Mouse (Mus musculus): ENCODE data around the gene Cdkl3.

Cdkl3 gene

DNA sequence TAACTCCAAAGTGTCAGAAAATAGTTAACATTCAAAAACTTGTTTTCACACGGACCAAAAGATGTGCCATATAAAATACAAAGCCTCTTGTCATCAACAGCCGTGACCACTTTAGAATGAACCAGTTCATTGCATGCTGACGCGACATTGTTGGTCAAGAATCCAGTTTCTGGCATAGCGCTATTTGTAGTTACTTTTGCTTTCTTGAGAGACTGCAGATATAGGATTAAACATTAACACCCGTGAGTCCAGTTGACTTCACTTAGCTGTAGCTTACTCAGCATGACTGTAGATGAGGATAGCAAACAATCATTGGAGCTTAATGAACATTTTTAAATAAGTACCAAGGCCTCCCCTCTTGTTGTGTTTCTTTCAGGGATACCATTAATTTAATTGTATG lies 118.0 kb downstream of the Cdkl3 start:
- DNase-seq (ENCODE audit: low spot score in 2 of 2): no peak

DNA sequence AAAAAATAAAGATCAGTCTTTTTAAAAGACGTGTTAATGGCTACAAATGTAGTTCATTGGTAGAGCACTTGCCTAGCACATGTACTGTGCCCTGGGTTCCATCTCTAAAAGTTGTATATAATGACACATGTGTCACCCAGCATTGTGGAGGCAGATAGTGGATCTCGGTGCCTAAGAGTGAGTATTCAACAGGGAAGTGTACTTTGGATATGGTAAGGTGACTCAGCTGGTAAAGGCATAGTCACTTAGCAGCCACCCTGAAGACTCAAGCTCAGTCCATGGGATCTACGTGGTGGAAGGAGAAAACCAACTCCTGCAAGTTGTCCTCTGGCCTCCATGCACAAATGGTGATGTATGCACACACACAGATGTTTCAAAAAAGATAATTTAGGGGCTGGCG lies 120.4 kb downstream of the Cdkl3 start:
- no peak for DNase-seq (ENCODE audit: low spot score in 2 of 2)

DNA sequence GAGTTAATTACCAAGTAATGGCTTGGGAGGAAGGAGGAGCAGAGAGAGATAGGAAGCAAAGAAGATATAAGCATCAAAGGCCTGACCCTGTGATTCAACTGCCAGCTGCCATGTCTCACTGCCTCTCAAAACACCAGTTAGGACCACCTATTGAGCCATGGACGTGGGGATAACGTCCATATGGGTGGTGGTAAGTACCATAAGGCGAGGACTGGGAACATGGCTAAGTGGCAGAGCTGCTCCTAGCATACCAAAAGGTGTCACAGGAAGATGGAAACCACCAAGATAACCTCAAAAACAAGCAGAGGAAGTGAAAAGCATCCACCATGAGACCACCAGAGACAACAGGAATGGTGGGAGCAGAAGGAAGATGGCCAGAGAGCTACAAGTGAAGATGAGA lies 123.1 kb downstream of the Cdkl3 start:
- no peak for DNase-seq (ENCODE audit: low spot score in 2 of 2)

GRCm38 (mm10) chr11:52127760-52128159 lies 123.7 kb downstream of the Cdkl3 start:
- DNase-seq (ENCODE audit: low spot score in 2 of 2): no peak

- DNase-seq (ENCODE audit: low spot score in 2 of 2): no peak
These were observed 124.5 kb downstream of the Cdkl3 start for GRCm38 (mm10) chr11:52128316-52129061.

GRCm38 (mm10) chr11:52129171-52129570 lies 125.2 kb downstream of the Cdkl3 start:
- no peak for DNase-seq (ENCODE audit: low spot score in 2 of 2)

DNA sequence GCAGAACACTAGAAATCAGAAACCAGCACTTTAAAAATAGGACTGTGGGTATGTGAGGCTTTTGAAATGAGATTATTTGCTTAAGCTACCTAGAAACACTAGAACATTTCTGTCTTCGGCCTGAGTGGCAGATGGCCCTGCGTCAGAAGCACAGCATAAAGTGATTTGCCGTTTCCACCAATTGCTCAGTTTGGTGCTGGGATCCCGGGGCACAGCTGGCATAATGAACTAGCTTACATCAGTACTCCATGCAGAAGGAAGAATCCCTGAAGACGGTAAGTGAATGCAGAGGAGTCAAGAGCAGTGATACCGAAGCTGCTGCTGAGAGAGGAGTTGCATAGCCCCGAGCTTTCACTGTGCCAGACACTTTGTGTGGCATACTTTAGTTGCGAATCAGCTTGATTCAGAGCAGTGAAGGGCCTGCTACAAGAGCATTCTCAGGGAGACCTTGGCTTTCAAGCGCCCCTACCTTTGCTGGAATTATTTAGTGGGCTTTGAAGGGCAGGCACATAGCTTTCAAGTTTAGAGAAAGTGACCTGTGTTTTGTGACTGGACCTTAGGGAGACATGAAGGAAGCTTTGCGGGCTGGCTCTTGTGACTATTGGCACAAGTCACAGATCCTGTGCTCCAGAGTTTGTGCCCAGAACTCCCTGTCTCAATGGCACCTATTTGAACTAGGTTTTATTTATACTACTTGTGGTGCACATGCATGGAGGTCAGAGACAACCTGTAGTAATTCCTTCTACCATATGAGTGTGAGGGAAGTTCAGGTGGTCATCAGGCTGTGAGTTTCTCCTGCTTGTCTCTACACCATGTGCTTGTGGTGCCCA lies 125.8 kb downstream of the Cdkl3 start:
- no peak for DNase-seq (ENCODE audit: low spot score in 2 of 2)

DNA sequence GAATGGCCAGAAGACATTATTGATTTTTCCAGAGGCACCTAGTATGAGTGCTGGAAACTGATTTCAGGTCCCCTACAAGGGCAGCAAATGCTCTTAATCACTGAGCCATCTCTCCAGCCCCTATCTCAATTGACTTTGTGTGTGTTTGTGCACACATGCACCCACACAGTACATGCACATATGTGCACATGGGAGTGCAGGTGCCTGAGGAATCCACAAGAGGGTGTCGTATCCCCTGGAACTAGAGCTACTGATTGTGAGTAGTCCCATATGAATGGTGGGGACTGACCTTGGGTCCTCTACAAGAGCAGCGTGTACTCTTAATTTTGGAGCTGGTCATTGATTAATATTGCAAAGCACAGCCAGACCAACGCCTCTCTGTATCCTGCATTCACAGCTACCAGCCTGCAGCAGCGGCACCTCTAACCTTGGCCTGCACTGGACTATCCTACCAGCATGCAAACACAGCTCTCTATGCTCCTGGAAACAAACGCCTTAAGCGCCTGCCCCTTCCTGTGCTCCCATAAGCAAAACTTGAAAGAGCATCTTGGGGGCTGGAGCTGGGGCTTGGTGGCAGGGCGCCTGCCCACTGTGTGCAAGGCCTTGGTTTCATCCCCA lies 126.5 kb downstream of the Cdkl3 start:
- no peak for DNase-seq (ENCODE audit: low spot score in 2 of 2)
